Mouse (Mus musculus) heart, embryonic 10.5 days (tissue): ENCODE results near the gene Mtif3. TPM values are rescaled to one million over a fixed set of nuclear protein-coding genes. Genes with fewer than 3 reads are reported as not detected.
"Not testable (repeated sequence)": the region's sequence is repeated elsewhere in the genome, so short reads cannot be mapped to it uniquely, and the experiment has no call there.

Experiments
- DNase-seq: peaks from one replicate; pipeline ENCODE4 v3.0.0-alpha.2; 2017; ENCODE audit warnings: low spot score
- H3K27ac ChIP-seq: fragments of 300-500 bp; sonication (generic); 2 replicates; pipeline ENCODE4 v1.5.1; 2016; ENCODE audit warnings: mild to moderate bottlenecking
- H3K27me3 ChIP-seq: fragments of 300-500 bp; sonication (generic); 2 replicates; pipeline ENCODE4 v1.6.1; 2016; ENCODE audit warnings: mild to moderate bottlenecking; ENCODE audit not compliant: poor library complexity, insufficient read depth, severe bottlenecking
- H3K36me3 ChIP-seq: fragments of 300-500 bp; sonication (generic); 2 replicates; pipeline ENCODE4 v1.6.1; 2016; ENCODE audit warnings: mild to moderate bottlenecking, moderate library complexity
- H3K4me1 ChIP-seq: fragments of 300-500 bp; sonication (generic); 2 replicates; pipeline ENCODE4 v1.6.1; 2016; ENCODE audit warnings: mild to moderate bottlenecking
- H3K4me3 ChIP-seq: fragments of 300-500 bp; sonication (generic); 2 replicates; pipeline ENCODE4 v1.5.1; 2016; ENCODE audit warnings: mild to moderate bottlenecking, moderate library complexity
- H3K9me3 ChIP-seq: fragments of 300-500 bp; sonication (generic); 2 replicates; pipeline ENCODE4 v1.6.1; 2016; ENCODE audit warnings: mild to moderate bottlenecking, moderate library complexity
- WGBS: fragments of 180-500 bp; shearing (Covaris S2); methylation state at CpG from one replicate; pipeline ENCODE4 v1.1.7; 2016; 5-methylcytosine and 5-hydroxymethylcytosine counted together
- polyA plus RNA-seq: library from polyadenylated mRNA; unstranded; fragments of >200 nt; fragmentation: Nextera tagmentation; extraction: Ambion mirVana; gene quantifications from 2 replicates; pipeline ENCODE4 v1.2.1, GENCODE M21; 2016

The Mtif3 gene
- polyA plus RNA-seq, 1 experiment from 2014 or later: 22.2 TPM

DNA sequence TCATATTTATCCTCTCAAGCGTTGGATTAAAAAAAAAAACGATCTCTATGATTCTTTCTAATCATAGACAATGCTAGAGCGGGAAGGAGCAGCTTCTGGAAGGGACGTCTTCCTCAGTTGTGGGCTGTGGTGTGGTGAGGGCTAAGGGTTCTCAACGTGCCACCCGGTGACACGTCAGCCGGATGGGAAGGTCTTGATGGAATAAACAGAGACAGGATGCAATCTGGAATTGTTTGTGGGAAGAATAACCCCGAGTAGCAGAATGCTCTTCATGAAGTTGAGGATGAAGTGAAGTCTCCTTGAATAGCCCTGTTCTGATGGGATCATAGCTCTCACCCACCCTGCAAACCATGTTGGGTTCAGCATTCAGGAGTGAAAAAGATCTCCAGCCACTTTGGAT lies 16.9 kb downstream of the Mtif3 start:
- Histone ChIP-seq H3K4me3 (no peak overlapping the region), H3K27me3 (no peaks in the 10 kb centered on the region), H3K9me3 (no peaks in the 10 kb centered on the region), H3K27ac (no peak overlapping the region), H3K4me1 (peaks cover 15% of the 10 kb centered on the region), H3K36me3 (peaks cover 13% of the 10 kb centered on the region)
- 86% methylated on average over 9 of the region's 9 CpGs for WGBS
- no peak for DNase-seq

DNA sequence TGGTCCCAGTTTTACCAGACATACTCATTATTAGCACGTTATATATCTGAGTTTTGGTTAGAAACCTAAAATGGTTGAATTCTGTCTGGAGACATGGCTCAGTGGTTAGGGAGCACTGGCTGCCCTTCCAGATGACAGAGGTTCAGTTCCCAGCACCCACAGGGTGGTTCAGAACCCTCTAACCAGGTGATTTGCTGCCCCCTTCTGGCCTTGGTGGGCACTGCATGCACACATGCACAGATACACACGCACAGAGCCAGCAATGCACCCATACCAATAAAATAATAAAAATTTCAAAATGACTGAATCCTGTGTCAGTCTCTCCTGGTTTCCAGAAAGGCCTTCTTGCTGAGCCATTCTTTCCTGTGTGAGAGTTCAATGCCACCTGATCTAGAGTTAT lies 19.0 kb downstream of the Mtif3 start:
- Histone ChIP-seq H3K4me3 (no peak overlapping the region), H3K27ac (no peak overlapping the region), H3K27me3 (no peaks in the 10 kb centered on the region), H3K4me1 (peaks cover 8% of the 10 kb centered on the region), H3K9me3 (no peaks in the 10 kb centered on the region), H3K36me3 (no peaks in the 10 kb centered on the region)
- 93% methylated on average over 2 of the region's 2 CpGs for WGBS
- no peak for DNase-seq

DNA sequence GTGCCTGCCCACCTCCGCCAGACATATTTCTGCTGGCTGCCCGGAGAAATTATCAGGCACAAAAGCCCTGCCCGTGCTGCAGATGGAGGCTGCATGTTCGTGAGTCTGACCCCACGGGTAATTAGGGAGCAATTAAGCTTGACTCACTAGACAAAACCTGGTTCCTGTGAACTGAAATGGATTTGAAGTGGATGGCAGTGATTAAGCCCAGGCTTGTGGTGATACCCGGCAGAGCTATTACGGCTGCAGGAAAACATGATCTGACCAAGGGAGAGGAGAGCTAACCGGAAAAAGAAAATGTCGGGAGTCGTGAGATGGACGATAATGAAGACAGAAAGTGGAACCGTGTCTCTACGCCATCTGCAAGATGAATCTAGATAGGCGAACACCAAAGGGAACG lies 20.6 kb downstream of the Mtif3 start:
- WGBS: 77% methylated on average over 15 of the region's 15 CpGs

GRCm38 (mm10) chr5:146941939-146942338 lies 21.7 kb downstream of the Mtif3 start:
- not testable (repeated sequence) for H3K9me3 ChIP-seq, DNase-seq, H3K36me3 ChIP-seq, H3K4me1 ChIP-seq, H3K4me3 ChIP-seq, H3K27ac ChIP-seq, H3K27me3 ChIP-seq
- 46% methylated on average over 2 of the region's 2 CpGs for WGBS

More for the DNA sequence above, 20.6 kb downstream of the Mtif3 start:
- Histone ChIP-seq H3K9me3 (no peaks in the 10 kb centered on the region), H3K27me3 (no peaks in the 10 kb centered on the region), H3K4me3 (no peak overlapping the region), H3K36me3 (no peaks in the 10 kb centered on the region), H3K4me1 (no peaks in the 10 kb centered on the region), H3K27ac (no peak overlapping the region)
- no peak for DNase-seq

DNA sequence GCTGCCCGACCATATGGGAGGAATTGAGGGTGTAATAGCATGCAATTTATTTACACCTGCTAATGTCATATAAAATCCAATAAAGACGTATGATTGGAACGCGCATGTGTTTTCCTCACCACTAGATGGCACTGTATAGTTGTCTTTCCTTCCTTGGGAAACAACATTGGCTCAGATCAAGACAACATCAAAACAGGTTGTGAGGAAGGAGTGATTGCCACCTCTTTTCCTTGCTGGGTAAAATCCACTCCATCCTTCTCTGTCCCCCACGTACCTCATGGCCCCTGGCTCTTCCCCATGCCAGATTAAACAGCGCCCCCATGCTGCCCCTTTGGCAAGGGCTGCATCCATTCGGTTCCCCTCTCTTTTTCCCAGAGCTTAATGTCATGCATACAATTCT lies 23.4 kb downstream of the Mtif3 start:
- Histone ChIP-seq H3K27me3 (no peaks in the 10 kb centered on the region), H3K36me3 (no peaks in the 10 kb centered on the region), H3K27ac (no peak overlapping the region), H3K4me3 (no peak overlapping the region), H3K9me3 (no peaks in the 10 kb centered on the region), H3K4me1 (no peaks in the 10 kb centered on the region)
- DNase-seq: no peak
- WGBS: 26% methylated on average over 7 of the region's 7 CpGs

DNA sequence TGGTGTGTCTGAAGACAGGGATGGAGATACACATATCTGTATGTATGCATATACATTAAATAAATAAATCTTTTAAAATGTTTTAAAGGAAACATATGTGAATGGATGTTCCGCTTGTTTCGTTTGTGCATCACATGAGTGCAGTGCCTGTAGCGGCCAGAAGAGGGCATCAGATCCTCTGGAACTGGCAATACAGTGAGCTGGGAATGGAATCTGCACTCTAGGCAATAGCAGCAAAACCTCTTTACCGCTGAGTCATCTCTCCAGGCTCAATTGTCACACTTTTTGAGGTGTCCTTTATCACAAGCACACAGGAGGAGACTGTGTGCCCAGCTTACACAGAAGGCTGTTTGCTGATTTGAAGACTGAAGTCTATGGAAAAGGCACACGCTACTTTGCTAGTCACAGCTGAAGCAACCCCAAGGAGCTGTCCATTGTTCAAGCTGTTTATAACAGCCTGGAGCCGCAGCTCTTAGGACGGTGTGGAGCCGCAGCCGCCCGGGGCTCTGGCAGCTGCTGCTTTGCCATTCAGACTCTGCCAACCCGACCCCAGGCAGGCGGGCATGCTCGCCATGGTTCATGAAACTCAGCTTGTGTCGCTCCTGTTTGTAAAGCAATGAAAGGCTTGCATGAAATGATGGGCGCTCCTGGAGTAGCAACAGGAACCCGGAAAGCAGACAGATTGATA lies 24.3 kb downstream of the Mtif3 start:
- no peaks in the 10 kb centered on the region for H3K36me3 ChIP-seq
- WGBS: 83% methylated on average over 16 of the region's 16 CpGs
- no peaks in the 10 kb centered on the region for H3K4me1 ChIP-seq
- H3K9me3 ChIP-seq: no peaks in the 10 kb centered on the region
- DNase-seq: no peak
- H3K27me3 ChIP-seq: no peaks in the 10 kb centered on the region
- H3K4me3 ChIP-seq: no peak overlapping the region
- no peak overlapping the region for H3K27ac ChIP-seq

DNA sequence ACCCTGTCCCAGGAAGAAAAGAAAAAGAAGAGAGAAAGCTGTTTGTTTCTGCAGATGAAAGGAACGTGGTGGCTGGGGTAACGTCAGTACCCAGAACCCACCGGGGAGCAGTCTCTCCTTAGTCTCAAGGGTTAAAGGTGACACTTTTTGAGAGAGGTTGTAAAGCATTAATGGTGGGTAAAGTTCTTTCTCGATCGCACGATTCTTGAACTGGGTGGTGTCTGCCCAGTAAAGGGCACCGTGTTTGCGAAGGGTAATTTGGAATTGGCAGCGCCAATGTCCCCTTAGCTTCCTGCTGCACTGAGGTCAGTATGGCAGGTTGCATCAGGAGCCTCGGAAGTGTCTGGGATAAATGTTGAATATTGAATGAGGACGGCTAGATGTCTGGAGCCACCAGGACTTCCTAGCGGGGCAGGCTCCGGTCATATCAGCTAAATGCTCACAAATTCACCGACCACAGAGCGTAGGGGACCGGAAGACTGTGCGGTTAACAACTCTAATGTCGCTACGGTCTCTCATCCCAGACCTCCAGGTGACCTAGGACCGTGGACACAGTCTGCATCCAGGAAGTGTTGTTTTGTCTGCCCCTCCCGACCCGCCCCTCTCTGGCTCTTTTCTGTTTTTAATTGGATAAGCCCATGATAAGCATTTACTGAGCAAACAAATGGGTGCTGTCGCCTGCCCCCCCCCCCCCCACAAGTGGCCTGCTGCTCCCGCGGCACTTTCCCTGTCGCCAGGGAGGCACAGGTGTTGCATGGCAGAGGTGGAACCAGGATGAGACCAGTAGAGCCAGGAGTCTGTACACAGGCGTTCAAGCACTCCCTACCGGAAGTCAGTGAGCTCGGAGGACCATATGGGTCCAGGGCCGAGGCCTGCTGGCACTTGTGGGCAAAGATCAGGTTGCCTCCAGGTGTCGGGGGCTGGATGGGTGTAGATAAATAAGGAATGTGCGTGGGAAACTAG lies 25.8 kb downstream of the Mtif3 start:
- Histone ChIP-seq H3K9me3 (no peaks in the 10 kb centered on the region), H3K27ac (no peak overlapping the region), H3K4me1 (no peaks in the 10 kb centered on the region), H3K4me3 (no peak overlapping the region), H3K27me3 (no peaks in the 10 kb centered on the region), H3K36me3 (no peaks in the 10 kb centered on the region)
- no peak for DNase-seq
- 79% methylated on average over 32 of the region's 32 CpGs for WGBS

DNA sequence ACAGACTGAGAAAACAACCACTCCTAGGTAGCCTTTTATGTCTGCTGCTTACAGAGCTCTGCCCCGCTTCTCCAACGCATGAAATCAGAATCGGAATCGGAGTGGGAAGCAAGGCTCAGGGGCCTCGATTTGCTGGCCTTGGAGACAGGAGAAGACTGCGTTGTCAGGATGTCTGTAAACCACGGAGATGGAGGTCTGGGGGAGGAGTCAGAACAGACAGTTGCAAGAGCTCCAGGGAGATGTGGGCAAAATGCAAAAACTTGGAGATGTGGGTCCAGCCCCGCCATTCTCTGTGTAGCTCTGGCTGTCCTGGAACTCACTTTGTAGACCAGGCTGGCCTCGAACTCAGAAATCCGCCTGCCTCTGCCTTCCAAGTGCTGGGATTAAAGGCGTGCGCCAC lies 30.1 kb downstream of the Mtif3 start:
- Histone ChIP-seq H3K27me3 (no peaks in the 10 kb centered on the region), H3K4me3 (no peak overlapping the region), H3K9me3 (no peaks in the 10 kb centered on the region), H3K27ac (no peak overlapping the region), H3K4me1 (no peaks in the 10 kb centered on the region), H3K36me3 (no peaks in the 10 kb centered on the region)
- no peak for DNase-seq
- WGBS: 80% methylated on average over 12 of the region's 12 CpGs

DNA sequence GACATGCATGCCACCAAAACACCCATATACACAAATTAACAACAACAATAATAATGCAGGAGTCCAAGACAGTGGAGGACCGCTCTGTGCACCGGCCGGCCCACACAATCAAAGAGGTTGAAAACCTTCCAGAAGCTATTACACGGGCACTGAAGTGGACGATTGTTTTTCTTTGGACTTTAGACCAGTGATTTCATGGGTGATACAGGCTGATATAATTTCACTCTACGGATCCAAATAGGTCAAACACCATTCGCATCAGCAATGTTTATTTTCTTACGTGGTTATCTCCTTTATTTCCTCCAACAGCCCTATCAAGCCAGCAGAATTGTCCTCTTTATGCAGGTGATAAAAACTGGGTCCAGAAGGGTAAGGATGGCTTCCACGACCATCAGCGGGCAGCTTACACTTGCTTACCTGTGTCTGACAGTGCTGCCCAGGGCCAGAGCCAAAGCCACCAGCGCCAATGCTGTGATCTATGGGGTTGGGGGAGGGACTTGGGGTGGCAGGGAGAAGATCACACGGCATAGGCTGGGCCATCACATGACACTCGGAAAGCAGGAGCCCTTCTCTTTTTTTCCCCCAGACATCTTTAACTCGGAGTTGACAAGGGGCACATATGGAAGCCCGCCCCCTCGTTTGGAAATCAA lies 31.6 kb downstream of the Mtif3 start:
- H3K36me3 ChIP-seq: no peaks in the 10 kb centered on the region
- H3K27ac ChIP-seq: no peak overlapping the region
- H3K4me1 ChIP-seq: no peaks in the 10 kb centered on the region
- H3K9me3 ChIP-seq: no peaks in the 10 kb centered on the region
- H3K4me3 ChIP-seq: no peak overlapping the region
- DNase-seq: no peak
- H3K27me3 ChIP-seq: no peaks in the 10 kb centered on the region
- 67% methylated on average over 16 of the region's 16 CpGs for WGBS

- H3K4me1 ChIP-seq: no peaks in the 10 kb centered on the region
- H3K36me3 ChIP-seq: no peaks in the 10 kb centered on the region
- no peak overlapping the region for H3K4me3 ChIP-seq
- H3K27ac ChIP-seq: no peak overlapping the region
- 81% methylated on average over 7 of the region's 7 CpGs for WGBS
- no peak for DNase-seq
- no peaks in the 10 kb centered on the region for H3K9me3 ChIP-seq
- H3K27me3 ChIP-seq: no peaks in the 10 kb centered on the region
Measured at GRCm38 (mm10) chr5:146931422-146931821, 32.2 kb downstream of the Mtif3 start.

GRCm38 (mm10) chr5:146926673-146927072 lies 36.9 kb downstream of the Mtif3 start:
- H3K9me3 ChIP-seq: no peaks in the 10 kb centered on the region
- H3K27ac ChIP-seq: no peak overlapping the region
- no peaks in the 10 kb centered on the region for H3K36me3 ChIP-seq
- WGBS: 72% methylated on average over 5 of the region's 5 CpGs
- H3K27me3 ChIP-seq: no peaks in the 10 kb centered on the region
- no peak overlapping the region for H3K4me3 ChIP-seq
- H3K4me1 ChIP-seq: no peaks in the 10 kb centered on the region
- DNase-seq: no peak

DNA sequence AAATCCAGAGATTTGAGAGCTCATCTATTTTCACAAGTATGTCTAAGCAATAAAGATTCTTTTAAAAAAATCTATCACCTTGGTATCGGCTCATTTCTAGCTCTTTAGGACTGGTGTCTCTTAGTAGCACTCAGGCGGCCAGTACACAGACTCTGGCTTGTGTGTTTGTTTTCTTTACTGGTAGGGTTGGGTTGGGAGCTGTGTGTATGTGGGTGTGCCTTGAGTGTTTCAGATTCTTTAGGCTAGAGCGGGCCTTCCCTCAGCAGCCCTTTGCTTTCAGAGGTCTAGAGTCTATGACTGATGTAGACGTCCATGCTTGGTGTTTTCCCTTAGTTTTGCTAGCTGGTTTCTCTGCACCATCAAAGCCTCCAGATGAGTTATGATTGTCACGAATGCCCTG lies 40.1 kb downstream of the Mtif3 start:
- H3K27ac ChIP-seq: no peak overlapping the region

GRCm38 (mm10) chr5:146921224-146921623 lies 42.4 kb downstream of the Mtif3 start:
- no peak for DNase-seq
- H3K27me3 ChIP-seq: no peaks in the 10 kb centered on the region
- H3K9me3 ChIP-seq: no peaks in the 10 kb centered on the region
- 52% methylated on average over 8 of the region's 8 CpGs for WGBS
- H3K4me3 ChIP-seq: no peak overlapping the region
- no peaks in the 10 kb centered on the region for H3K36me3 ChIP-seq
- H3K4me1 ChIP-seq: peaks cover 19% of the 10 kb centered on the region
- no peak overlapping the region for H3K27ac ChIP-seq

More for the DNA sequence above, 40.1 kb downstream of the Mtif3 start:
- H3K4me1 ChIP-seq: peaks cover 19% of the 10 kb centered on the region
- 56% methylated on average over 5 of the region's 5 CpGs for WGBS
- H3K9me3 ChIP-seq: no peaks in the 10 kb centered on the region
- H3K36me3 ChIP-seq: no peaks in the 10 kb centered on the region
- H3K4me3 ChIP-seq: no peak overlapping the region
- no peak for DNase-seq
- H3K27me3 ChIP-seq: no peaks in the 10 kb centered on the region
